Mouse (Mus musculus) midbrain, embryonic 16.5 days (tissue): Measurements from ENCODE around the gene Arl15. TPM values are rescaled to one million over a fixed set of nuclear protein-coding genes. Genes with fewer than 3 reads are reported as not detected.

ENCODE experiments used
- ATAC-seq: fragments of 200-750 bp; cut with Nextera tagmentation; 2 replicates; pipeline ENCODE4 v1.8.0; 2017; ENCODE audit warnings: moderate TSS enrichment
- H3K27ac ChIP-seq: fragments of 300-500 bp; sonication (generic); 2 replicates; pipeline ENCODE4 v1.5.1; 2014; ENCODE audit warnings: mild to moderate bottlenecking, low read length, mixed read lengths
- H3K27me3 ChIP-seq: fragments of 300-500 bp; sonication (generic); 2 replicates; pipeline ENCODE4 v1.6.1; 2014; ENCODE audit warnings: low read depth, low read length, mixed read lengths; ENCODE audit not compliant: control insufficient read depth, insufficient read depth
- H3K36me3 ChIP-seq: fragments of 300-500 bp; sonication (generic); 2 replicates; pipeline ENCODE4 v1.6.1; 2014; ENCODE audit warnings: mild to moderate bottlenecking, low read length, moderate library complexity, mixed read lengths; ENCODE audit not compliant: control insufficient read depth, insufficient read depth
- H3K4me1 ChIP-seq: fragments of 300-500 bp; sonication (generic); 2 replicates; pipeline ENCODE4 v1.6.1; 2014; ENCODE audit warnings: mild to moderate bottlenecking, low read length, mixed read lengths; ENCODE audit not compliant: control insufficient read depth, insufficient read depth
- H3K4me2 ChIP-seq: fragments of 300-500 bp; sonication (generic); 2 replicates; pipeline ENCODE4 v1.6.1; 2014; ENCODE audit warnings: mild to moderate bottlenecking, low read length, mixed read lengths
- H3K4me3 ChIP-seq: fragments of 300-500 bp; sonication (generic); 2 replicates; pipeline ENCODE4 v1.5.1; 2014; ENCODE audit warnings: low read depth, mild to moderate bottlenecking, low read length, moderate library complexity, mixed read lengths
- H3K9ac ChIP-seq: fragments of 300-500 bp; sonication (generic); 2 replicates; pipeline ENCODE4 v1.6.1; 2014; ENCODE audit warnings: low read depth, low read length, mixed read lengths
- H3K9me3 ChIP-seq: fragments of 300-500 bp; sonication (generic); replicated peaks from 2 replicates; pipeline ENCODE4 v1.6.1; 2014; ENCODE audit warnings: mild to moderate bottlenecking, low read length, mixed read lengths; ENCODE audit not compliant: control insufficient read depth, poor library complexity, severe bottlenecking
- WGBS: fragments of 180-500 bp; shearing (Covaris S2); extraction: QIAGEN DNeasy Blood & Tissue Kit; methylation state at CpG from one replicate; pipeline ENCODE4 v1.1.7; 2014; 5-methylcytosine and 5-hydroxymethylcytosine counted together
- polyA plus RNA-seq: library from polyadenylated mRNA; unstranded; fragments of >200 nt; fragmentation: Nextera tagmentation; extraction: Ambion mirVana; gene quantifications from 2 replicates; pipeline ENCODE4 v1.2.1, GENCODE M21; 2015

Arl15 gene
- polyA plus RNA-seq, 1 experiment from 2014 or later = 17.4 TPM

GRCm38 (mm10) chr13:113901001-113901545 lies 106.8 kb downstream of the Arl15 start:
- 93% methylated on average over 11 of the region's 11 CpGs for WGBS
- H3K36me3 ChIP-seq = no peaks in the 10 kb centered on the region
- 0 out of 2 replicates have a peak, but pooled peaks cover 4% of the 10 kb centered on the region for H3K4me1 ChIP-seq
- no peak for ATAC-seq
- no peak overlapping the region for H3K4me3 ChIP-seq
- H3K4me2 ChIP-seq = no peak overlapping the region
- H3K27ac ChIP-seq = no peak overlapping the region
- no peaks in the 10 kb centered on the region for H3K9me3 ChIP-seq
- no peak overlapping the region for H3K9ac ChIP-seq
- H3K27me3 ChIP-seq = no peaks in the 10 kb centered on the region

DNA sequence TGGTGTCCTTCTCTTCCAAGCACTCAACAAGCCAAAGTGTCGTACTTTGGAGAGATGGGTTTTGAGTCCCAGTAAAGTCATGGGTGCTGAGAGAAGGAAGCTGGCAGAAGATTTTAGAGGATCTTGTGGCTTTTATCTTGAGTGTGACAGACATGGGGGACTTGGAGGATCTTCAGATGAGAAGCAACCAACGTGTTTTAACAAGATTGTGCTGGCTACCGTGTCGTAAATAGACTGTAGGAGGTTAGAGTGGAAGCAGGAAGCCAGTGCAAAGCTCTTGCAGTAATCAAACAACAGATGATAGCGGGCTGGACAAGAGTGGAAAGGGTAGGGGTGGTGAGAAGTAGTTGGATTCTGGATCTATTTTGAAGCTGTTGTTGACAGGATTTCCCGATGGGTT lies 109.0 kb downstream of the Arl15 start:
- H3K27ac ChIP-seq = no peak overlapping the region
- no peaks in the 10 kb centered on the region for H3K36me3 ChIP-seq
- no peak overlapping the region for H3K9ac ChIP-seq
- WGBS = 94% methylated on average over 6 of the region's 6 CpGs
- H3K9me3 ChIP-seq = no peaks in the 10 kb centered on the region
- H3K4me3 ChIP-seq = no peak overlapping the region
- H3K4me1 ChIP-seq = no peaks in the 10 kb centered on the region
- H3K27me3 ChIP-seq = no peaks in the 10 kb centered on the region
- no peak overlapping the region for H3K4me2 ChIP-seq
- ATAC-seq = no peak

DNA sequence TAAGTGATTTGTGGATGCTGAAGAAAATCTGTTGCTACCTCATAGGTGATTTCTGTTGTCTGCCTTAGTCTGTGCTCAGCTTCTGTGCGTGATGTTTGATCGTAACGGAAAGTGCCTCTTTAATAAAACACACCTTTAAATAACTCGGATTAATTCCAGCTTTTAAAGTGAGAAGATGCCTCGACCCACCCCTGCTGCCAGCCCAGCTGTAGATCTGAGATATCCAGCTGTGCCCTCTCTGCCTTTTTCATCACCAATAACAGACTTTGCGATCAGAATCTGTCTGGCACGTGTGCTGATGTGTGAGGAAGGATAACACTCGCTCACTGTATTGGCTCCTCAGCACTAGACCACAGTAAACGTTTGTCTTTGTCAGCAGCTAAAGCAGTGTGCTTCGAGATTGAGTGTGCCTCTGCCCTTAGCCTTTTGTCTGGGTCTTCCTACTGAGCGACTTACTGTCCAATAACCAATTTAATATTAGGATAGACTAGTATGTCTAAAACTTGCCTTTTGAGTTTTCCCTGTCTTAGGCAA lies 117.7 kb downstream of the Arl15 start:
- H3K27me3 ChIP-seq = no peaks in the 10 kb centered on the region
- WGBS = 34% methylated on average over 11 of the region's 11 CpGs
- no peak overlapping the region for H3K4me3 ChIP-seq
- peak overlapping the region; percentile 24; the same call in 1 of the 2 replicates for H3K4me2 ChIP-seq
- no peaks in the 10 kb centered on the region for H3K36me3 ChIP-seq
- peaks cover 9% of the 10 kb centered on the region; the same call in 1 of the 2 replicates for H3K4me1 ChIP-seq
- peak overlapping the region; percentile 22; the same call in 1 of the 2 replicates for H3K9ac ChIP-seq
- H3K27ac ChIP-seq = no peak overlapping the region
- ATAC-seq = peak; percentile 52
- H3K9me3 ChIP-seq = no peaks in the 10 kb centered on the region

DNA sequence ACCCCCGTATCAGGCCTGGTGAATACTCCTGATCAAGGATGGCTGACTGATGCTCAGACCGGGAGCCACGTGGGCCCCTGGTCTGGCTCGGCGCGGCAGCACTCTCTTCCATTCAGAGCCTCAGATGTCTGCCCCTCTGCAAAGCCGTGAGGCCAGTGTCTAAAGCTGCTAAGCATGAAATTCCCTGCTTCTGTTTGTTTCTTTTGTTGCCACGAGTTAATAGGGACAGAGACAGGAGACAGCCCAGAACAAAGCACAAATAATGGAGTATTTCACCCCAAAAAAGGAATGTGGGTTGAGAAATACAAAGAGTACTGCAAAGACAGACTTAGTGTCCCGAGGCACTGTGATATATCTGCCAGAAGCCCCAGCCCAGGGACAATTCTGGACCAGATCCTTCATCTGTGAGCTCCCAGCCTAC lies 120.3 kb downstream of the Arl15 start:
- peak overlapping the region; percentile 39; the same call in 1 of the 2 replicates for H3K9ac ChIP-seq
- no peaks in the 10 kb centered on the region for H3K36me3 ChIP-seq
- H3K4me2 ChIP-seq = peak overlapping the region; percentile 35
- no peak overlapping the region for H3K27ac ChIP-seq
- no peak for ATAC-seq
- no peaks in the 10 kb centered on the region for H3K27me3 ChIP-seq
- H3K4me1 ChIP-seq = peaks cover 21% of the 10 kb centered on the region
- no peak overlapping the region for H3K4me3 ChIP-seq
- no peaks in the 10 kb centered on the region for H3K9me3 ChIP-seq
- 5% methylated on average over 9 of the region's 9 CpGs for WGBS

GRCm38 (mm10) chr13:113915700-113916099 lies 121.4 kb downstream of the Arl15 start:
- Histone ChIP-seq H3K36me3 (no peaks in the 10 kb centered on the region), H3K4me1 (peaks cover 21% of the 10 kb centered on the region), H3K27ac (no peak overlapping the region), H3K9me3 (no peaks in the 10 kb centered on the region), H3K9ac (no peak overlapping the region), H3K27me3 (no peaks in the 10 kb centered on the region), H3K4me3 (no peak overlapping the region), H3K4me2 (no peak overlapping the region)
- no peak for ATAC-seq
- WGBS = 88% methylated on average over 14 of the region's 14 CpGs

GRCm38 (mm10) chr13:113916761-113917160 lies 122.5 kb downstream of the Arl15 start:
- Histone ChIP-seq H3K4me1 (peaks cover 19% of the 10 kb centered on the region), H3K4me2 (no peak overlapping the region), H3K36me3 (no peaks in the 10 kb centered on the region), H3K4me3 (no peak overlapping the region), H3K9me3 (no peaks in the 10 kb centered on the region), H3K27me3 (no peaks in the 10 kb centered on the region), H3K9ac (no peak overlapping the region), H3K27ac (no peak overlapping the region)
- WGBS = 68% methylated on average over 5 of the region's 5 CpGs
- no peak for ATAC-seq

- H3K9ac ChIP-seq = peak overlapping the region; percentile 8; the same call in 1 of the 2 replicates
- peak overlapping the region; percentile 25 for H3K27ac ChIP-seq
- no peaks in the 10 kb centered on the region for H3K9me3 ChIP-seq
- H3K36me3 ChIP-seq = no peaks in the 10 kb centered on the region; the same call in 1 of the 2 replicates
- peak overlapping the region; percentile 40 for H3K4me2 ChIP-seq
- H3K27me3 ChIP-seq = no peaks in the 10 kb centered on the region
- peak; percentile 54 for ATAC-seq
- H3K4me3 ChIP-seq = no peak overlapping the region
- WGBS = 23% methylated on average over 6 of the region's 6 CpGs
- peaks cover 19% of the 10 kb centered on the region for H3K4me1 ChIP-seq
Observed at GRCm38 (mm10) chr13:113917376-113917775, 123.1 kb downstream of the Arl15 start.

- Histone ChIP-seq H3K27me3 (no peaks in the 10 kb centered on the region), H3K36me3 (no peaks in the 10 kb centered on the region; the same call in 1 of the 2 replicates), H3K4me3 (peak overlapping the region; percentile 6; the same call in 1 of the 2 replicates), H3K9ac (peak overlapping the region; percentile 8), H3K4me1 (peaks cover 19% of the 10 kb centered on the region), H3K27ac (peak overlapping the region; percentile 25), H3K4me2 (peak overlapping the region; percentile 40), H3K9me3 (no peaks in the 10 kb centered on the region)
- ATAC-seq = peak; percentile 85
- WGBS = 13% methylated on average over 15 of the region's 15 CpGs
Observed at GRCm38 (mm10) chr13:113917868-113918411, 123.6 kb downstream of the Arl15 start.

DNA sequence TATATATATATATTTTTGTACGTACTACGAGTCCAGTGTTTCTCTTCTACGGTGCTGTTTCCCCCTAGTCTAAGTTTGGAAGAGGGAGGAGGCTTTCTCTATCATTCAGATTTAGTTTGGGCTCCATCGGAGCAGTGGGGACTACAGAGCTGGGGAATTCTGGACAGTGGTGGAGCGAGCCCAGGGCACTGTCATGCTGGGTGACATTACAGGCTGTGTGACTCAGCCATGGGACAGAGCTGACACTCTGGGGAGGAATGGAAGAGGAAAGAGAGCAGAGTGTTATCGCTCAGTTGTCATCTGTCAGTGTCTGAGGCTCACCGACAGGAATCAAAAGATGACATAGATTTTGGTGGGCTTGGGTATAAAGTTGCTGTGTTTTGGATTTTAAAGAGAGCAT lies 124.4 kb downstream of the Arl15 start:
- no peak overlapping the region for H3K4me3 ChIP-seq
- no peak overlapping the region for H3K27ac ChIP-seq
- peaks cover 19% of the 10 kb centered on the region for H3K4me1 ChIP-seq
- 48% methylated on average over 7 of the region's 7 CpGs for WGBS
- peak; percentile 18; the same call in 1 of the 2 replicates for ATAC-seq
- no peaks in the 10 kb centered on the region for H3K9me3 ChIP-seq
- no peak overlapping the region; the same call in 1 of the 2 replicates for H3K4me2 ChIP-seq
- no peaks in the 10 kb centered on the region; the same call in 1 of the 2 replicates for H3K36me3 ChIP-seq
- no peaks in the 10 kb centered on the region for H3K27me3 ChIP-seq
- H3K9ac ChIP-seq = no peak overlapping the region
